Mouse (Mus musculus): ENCODE measurements around the gene Smim1.

Gene Smim1

DNA sequence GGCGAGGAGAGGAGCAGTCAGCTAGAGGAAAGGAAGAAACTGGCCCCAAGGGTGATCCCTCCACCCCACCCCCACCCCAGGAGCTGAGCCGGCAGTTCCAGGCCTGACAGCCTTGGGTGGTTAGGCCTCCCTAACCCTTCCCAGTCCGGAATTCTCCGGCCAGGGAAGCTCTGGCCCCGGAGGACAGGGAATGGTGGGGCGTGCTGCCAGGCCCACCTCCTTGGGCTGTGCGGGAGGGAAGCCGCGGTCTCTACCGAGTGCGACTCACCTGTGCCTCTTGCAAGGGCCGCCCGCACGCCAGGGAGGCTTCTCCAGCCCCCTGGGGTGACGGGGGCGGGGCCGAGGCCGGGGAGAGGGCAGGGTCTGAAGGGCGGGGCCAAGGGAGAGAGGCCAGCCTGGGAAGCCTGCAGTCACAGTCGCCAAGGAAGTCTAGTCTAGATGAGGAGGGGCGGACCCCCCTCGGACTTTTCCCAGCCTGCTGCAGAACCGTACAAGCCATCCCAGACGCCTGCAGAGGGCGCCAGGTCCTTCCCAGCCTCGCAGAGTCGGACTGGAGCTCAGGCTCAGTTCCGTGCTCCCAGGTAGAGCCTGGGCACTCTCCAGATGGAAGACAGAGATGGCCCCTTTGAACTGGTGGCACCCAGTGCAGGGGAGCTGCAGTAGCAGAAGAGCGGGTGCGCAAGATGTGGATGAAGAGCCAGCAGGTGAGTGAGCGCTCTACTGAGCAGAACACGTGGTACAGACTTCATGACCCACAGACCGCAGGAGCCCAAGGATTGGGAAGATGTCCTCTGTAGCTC lies at the start of gene Smim1:
TSS of gene Smim1 (minus strand) at position 590 of the 800 bp plus-strand sequence.
- peak in 1 of 2 experiments; percentile 50 for DNase-seq (ENCODE audit: low spot score in 2 of 2)

GRCm38 (mm10) chr4:154071941-154072340 lies 45.9 kb upstream of the Smim1 start:
- no peak for DNase-seq (ENCODE audit: low spot score in 2 of 2)

DNA sequence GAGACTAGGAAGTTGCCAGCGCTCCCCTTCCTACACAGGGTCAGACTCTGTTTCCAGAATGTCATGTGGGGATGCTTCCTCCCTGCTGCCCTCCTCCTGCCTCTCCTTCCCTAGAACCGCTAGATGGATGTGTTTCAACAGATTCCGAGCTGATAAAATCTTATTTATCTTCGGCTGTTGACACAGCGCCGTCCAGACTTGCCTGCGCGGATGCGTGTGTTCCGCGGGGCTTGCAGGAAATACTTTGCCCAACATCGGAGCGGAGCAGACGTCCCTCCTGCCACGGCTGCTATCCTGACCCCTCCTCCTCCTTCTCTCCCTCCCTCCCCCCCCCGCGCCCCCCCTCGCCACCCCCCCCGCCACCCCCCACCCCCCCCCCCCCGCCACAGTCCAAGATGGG lies 45.5 kb upstream of the Smim1 start:
- no peak for DNase-seq (ENCODE audit: low spot score in 2 of 2)

- DNase-seq (ENCODE audit: low spot score in 2 of 2), result no peak
These were observed 44.9 kb upstream of the Smim1 start for GRCm38 (mm10) chr4:154070896-154071295.

DNA sequence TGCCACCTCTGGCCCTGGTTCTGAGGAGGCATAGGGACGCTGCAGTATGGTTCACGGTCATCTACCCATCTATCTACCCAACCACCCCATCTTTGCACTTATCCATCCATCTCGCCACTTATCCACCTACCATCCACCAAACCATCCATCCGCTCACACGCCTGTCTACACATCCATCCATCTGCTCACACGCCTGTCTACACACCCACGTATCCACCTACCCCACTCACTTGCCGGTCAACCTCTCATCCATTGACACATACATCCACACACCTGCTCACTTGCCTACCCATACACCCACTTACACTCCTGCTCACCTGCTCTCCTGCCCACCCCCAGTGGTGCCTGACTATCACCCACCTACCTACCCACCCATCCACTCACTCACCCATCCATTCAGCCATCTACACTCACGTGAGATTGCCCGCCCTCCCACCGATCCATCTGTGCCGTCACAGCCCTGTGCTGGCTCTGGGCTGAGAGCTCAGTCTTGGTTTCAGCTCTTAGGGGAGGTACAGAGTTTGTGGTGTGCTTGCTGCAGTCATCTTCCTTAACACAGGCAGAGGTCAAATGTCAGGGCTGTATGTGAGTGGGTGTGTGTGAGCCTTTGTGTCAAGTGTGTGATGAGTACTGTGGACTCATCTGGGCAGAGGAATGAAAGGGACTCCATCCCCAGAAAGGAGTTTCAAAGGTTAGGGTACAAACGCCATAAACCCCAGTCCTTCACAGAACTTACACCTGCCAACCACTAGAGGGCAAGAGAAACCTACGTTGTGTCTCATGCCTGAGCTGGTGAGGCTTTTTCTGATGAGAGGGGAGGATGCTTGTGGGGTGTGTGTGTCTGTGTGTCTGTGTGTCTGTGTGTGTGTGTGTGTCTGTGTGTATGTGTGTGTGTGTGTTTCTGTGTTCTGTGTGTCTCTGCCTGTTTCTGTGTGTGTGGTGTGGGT lies 39.1 kb upstream of the Smim1 start:
- DNase-seq (ENCODE audit: low spot score in 2 of 2), result no peak

DNA sequence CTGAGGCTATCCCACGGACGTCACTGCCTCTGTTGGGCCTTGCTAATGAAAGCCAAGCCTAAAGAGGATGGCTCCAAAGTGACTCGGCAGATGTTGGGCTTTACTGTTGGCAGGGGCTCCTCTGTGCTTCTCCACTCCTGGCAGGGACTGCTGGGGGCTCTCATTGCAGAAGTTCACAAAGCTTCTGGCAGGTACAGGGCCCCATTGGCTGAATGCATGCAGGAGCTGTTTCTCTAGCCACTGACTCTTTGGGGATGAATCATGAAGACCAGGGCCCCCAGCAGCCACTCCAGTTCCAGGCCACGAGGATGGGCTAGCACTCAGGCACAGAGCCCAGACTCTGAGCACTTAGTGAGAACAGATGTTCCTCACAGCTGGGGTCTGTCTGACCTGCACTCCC lies 31.7 kb upstream of the Smim1 start:
- no peak for DNase-seq (ENCODE audit: low spot score in 2 of 2)

DNA sequence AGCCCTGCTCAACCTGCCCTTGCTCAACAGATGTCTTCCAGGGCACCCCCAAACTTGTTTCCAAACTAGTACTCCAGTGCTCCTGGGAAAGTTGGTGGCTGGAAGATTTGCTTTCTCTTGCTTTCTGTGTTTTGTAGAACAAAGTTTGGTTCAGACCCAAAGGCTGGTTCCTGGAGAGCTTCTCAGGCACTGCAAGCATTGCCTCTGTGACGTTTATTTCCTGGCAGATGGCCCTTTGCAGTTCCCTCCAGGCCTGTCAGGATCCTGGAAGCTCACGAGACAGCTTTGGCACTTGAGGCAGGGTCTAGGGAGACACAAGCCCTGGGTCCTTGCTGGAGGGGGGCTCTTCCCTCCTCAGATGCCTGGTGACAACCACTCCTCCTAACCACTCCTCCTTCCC lies 30.6 kb upstream of the Smim1 start:
- DNase-seq (ENCODE audit: low spot score in 2 of 2), result no peak

DNA sequence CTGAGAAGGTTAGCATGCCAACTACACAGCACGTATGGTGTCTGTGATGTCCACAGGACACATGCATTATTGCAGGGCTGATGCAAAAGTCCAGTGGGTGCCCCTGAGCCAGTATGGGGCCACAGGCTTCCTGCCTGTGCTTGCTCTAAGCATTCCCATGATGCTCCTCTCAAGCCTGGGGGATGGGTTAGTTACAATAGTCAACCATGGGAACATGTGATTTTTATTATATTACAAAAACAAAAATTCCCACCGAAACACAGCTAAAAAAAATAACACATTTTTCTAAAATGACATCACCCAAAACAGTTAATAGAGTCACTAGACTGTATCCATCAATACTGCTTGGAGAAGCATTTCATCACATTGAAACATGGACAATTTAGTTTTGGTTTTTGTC lies 30.0 kb upstream of the Smim1 start:
- no peak for DNase-seq (ENCODE audit: low spot score in 2 of 2)

DNA sequence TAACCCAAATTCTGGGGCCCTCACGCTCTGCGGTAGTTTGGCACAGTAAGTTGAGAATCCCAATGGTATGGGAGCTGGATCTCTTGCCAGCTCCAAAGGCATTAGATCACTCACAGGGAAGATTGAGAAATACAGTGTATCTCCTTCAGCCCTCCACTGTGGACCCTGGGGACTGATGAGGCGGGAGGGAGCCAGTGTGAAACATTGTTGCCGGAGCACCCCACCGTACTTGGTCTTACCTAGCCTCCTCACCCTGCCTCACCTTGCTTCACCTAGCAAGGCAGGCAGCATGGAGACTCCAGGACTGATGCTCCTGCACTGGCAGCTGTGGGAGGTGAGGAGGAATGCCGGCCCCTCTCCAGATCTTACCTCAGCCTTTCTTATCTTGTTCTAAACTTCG lies 29.5 kb upstream of the Smim1 start:
- no peak for DNase-seq (ENCODE audit: low spot score in 2 of 2)

- DNase-seq (ENCODE audit: low spot score in 2 of 2), result no peak
These were observed 27.0 kb upstream of the Smim1 start for GRCm38 (mm10) chr4:154053065-154053464.

DNA sequence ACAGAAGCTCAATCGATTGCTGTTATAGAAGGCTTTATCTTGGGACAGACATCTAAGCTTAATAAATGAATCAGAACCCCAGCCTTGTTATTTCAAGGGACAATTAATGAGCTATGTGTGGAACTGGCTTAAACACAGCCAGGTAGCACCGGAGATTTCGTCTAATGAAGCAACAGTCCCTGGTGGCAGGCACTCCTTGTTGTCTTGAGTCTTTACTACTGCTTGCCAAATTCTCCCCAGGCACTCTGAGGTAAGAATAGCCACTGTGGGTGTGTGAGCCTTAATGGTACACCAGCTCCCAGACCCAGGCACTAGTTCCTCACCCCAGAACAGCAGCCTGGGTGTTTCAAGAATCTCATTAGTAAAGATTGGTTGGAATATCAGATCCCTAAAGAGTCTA lies 25.4 kb upstream of the Smim1 start:
- no peak for DNase-seq (ENCODE audit: low spot score in 2 of 2)

DNA sequence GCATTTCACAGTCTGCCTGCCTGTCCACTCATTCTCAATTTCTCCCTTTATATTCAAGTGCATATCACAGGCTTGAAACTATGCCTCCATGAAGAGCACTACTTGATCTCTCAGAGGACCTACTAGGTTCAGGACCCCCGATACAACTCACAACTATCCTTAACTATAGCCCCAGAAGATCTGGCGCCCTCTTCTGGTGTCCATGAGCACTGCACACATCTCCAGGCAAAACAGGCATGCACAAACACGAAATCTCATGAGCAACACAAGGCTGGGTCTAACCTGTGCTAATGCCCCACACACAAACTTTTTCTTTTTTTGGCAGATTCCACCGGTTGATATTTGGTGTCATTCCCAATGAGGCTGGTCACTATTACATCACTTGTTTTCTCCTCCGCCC lies 19.8 kb upstream of the Smim1 start:
- no peak for DNase-seq (ENCODE audit: low spot score in 2 of 2)

DNA sequence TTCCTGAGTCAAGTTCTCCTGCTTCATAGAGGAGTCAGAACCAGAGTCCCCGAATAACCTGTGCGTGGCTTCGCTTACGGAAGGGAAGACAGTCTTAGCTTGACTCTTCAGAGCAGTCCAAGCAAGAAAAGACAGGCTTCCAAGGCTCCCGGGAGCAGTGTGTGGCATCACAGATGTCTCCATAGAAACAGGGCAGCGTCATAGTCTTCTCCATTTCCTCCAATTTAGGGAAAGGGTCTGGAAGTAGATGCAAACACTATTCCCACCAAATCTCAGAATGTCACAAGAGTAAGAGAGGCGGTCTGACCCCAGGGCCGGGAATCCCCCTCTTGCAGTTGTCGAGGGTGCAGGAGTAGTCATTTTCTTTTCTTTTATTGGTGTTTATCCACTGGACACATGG lies 16.5 kb upstream of the Smim1 start, which contains the start of gene Ccdc27:
TSS of gene Ccdc27 (minus strand) at position 101 of the 400 bp plus-strand sequence.
- DNase-seq (ENCODE audit: low spot score in 2 of 2), result no peak

DNA sequence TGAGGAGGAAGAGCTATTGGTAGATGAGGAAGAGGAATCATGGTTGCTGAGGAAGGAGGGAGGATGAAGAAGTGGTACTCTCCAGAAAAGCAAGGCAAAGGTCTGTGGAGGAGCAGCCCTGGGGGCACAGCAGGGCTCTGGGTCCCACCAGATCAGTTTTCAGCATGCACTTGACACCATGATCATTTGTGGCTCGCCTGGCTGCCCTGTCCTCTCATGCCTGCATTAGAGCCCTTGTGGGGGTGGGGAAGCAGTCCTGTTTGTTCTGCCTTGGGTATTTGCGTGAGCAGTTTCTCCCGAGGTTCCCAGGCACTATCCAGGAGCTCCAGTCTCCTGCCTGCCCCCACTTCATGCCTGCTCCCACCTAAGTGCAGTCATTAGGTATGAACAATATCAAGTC lies 11.1 kb upstream of the Smim1 start:
- no peak for DNase-seq (ENCODE audit: low spot score in 2 of 2)

GRCm38 (mm10) chr4:154028646-154029045 lies 2.6 kb upstream of the Smim1 start:
- DNase-seq (ENCODE audit: low spot score in 2 of 2), result no peak

DNA sequence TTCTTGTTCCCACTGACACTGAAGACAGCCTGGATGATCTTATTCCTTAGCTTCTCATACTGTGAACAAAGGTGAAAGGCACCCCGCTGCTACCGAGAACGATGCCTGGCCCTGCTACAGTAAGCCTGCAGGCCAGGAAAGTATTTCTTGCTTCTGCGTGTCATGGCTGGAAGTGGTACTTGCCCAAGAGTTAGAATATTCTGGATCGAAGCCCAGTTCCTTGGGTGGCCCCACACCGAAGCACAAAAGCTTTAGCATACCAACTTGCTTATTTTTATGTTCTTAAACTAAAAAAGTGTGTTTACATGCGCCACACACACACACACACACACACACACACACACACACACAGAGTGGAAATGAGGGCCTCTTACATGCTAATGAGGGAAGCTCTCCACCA lies 2.0 kb upstream of the Smim1 start:
- no peak for DNase-seq (ENCODE audit: low spot score in 2 of 2)

DNA sequence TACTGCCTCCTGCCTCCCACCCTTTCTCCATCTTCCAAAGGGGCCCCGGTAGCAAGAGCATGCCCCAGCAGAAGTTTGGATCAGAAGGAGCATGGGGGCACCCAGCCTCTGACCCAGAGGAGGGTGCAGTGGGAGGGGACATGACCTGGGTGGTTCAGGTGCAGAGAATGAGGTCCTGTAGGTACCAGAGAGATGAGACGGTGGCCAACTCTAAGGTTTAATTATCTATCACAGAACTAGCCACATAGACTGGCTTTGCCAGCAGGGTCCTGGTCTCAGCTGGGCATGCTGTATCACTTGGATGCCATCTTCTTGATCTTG lies 371 bp upstream of the Smim1 start:
- no peak for DNase-seq (ENCODE audit: low spot score in 2 of 2)

DNA sequence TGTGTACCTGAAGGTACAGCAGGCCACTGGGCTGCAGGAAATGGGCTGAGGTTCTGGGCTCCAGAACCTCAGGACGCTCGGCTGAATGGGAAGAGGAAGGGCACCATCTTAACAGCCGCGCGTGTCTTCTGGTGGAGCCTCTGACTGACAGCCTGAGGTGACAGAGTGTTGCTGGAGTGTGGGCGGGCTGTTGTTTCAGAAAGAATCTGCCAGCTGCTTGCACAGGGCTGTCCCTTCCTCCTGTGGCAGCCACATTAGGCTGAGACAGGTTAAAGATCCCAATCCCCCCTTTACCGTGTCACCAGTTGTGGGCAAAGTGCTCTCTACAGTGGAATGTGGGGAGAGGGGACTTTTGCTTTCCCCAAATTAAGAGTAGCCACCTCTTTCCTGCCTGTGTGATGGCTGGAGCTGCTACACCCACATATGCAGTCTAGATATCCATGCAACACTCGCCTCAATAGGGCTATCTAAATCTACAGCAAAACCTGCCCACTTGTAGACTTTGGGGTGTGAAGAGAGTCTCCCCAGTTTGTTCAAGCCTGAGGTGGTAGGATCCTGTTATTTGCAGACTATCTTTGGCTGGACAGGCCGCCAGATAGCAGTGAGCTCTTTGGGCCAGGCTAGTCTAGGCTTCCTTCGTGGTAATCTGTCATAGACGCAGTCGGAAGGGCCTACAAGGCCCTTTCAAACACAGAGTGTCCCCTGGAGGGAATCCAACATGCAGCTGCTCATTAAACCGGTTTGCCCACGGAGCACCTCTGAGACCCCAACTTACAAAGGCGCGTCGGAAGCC lies 1.1 kb downstream of the Smim1 start:
- no peak for DNase-seq (ENCODE audit: low spot score in 2 of 2)

DNA sequence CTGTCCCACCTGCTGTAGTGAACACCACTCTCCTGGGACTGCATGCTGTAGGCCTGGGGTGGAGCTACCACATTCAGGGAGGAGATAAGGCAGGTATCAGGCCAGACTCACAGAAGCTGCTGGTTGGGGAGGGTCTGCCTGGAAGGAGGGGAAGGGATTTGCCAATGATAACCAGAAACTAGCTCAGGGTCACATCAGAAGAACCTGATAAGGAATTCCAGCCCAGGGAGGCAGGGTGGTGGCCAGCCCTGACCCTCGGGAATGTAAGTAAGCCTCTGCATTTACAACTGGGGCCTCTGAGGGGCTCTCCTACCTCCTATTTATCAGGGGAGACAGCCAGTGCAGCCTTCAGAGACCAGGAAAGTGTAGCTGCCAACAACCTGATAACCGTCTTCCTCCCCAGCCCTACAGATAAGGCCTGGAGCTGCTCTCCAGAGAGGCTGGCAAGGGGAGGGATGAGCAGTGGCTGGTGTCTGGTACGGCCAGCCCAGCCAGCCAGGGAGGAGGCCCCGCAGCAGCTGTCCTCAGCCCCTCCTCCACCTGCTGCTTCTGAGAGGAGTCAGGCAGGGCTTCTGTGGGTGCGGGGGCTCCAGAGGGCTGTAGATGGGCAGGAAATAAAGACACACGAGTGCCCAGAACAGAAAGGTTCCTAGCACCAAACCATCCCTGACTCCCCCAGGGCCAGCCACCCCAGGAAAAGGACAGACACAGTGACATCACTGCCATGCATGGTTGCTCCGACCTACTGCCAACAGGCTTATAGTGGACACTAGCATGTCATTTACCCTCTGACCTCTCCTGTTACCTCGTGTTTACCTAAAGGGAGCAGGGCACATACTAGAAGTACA lies 2.1 kb downstream of the Smim1 start:
- DNase-seq (ENCODE audit: low spot score in 2 of 2), result no peak

DNA sequence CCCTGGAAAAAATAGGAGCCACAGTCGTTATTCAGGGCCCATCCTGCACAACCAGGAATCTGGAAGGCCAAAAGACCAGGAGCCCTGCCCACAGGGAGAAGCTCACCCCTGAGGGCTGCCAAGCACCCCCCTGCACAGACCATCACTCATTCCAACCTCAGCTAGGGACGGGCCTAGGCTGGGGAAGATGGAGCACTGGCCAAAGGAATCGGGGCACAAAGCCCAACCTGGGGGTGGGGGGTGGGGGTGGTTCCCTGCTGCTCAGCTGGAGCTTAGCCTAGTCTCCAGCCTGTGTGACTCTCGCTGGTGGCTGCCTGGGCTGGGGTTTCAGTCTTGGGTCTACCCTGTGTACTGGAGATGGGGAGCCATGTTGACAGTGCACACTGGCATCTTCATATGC lies 3.2 kb downstream of the Smim1 start:
- no peak for DNase-seq (ENCODE audit: low spot score in 2 of 2)

DNA sequence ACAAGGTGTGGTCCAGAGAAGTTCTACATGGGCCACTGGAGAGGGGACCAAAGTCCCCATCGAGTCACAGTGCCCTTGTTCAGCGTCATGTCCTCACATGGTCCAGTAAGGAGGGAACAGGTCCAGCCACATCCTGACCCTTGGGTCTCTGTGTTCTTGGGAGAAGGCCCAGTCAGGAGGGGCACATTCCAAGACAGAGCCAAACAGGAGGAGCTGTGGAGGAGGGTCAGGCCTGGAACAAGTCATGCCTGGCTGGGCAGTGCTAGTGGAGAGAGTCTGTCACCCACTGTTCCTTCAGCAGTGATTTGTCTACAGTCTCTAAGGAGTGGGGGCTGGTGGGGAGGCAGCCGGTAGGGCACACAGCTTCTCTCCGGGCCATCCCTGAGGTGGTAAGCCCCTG lies 3.6 kb downstream of the Smim1 start:
- DNase-seq (ENCODE audit: low spot score in 2 of 2), result no peak
